Mouse (Mus musculus): ENCODE measurements around the gene Sar1b.
"Not testable (repeated sequence)": the region's sequence is repeated elsewhere in the genome, so short reads cannot be mapped to it uniquely, and the experiment has no call there.

Gene Sar1b

GRCm38 (mm10) chr11:51777478-51777877 is 14.0 kb downstream of the Sar1b start:
- DNase-seq (ENCODE audit: low spot score in 2 of 2), result no peak

- DNase-seq (ENCODE audit: low spot score in 2 of 2), result no peak
Measured at GRCm38 (mm10) chr11:51780773-51781267, 17.3 kb downstream of the Sar1b start.

DNA sequence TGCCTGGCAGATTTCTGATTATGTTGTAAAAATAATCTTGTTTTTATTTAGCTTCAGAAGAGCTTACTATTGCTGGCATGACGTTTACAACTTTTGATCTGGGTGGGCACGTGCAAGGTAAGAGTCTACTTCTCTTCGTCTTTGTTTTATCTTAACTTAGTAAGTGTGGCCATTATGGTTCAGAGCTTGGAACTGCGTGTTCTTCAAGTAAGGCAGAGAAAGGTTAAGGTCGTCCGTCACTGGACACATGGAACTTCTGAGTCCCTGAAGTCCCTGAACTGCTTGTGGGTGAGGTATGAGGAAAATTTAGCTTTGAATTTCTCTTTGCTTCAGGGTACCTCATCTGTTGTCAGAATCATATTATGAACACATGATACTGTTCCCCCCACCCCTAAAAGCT is 19.2 kb downstream of the Sar1b start:
- DNase-seq (ENCODE audit: low spot score in 2 of 2), result no peak

DNA sequence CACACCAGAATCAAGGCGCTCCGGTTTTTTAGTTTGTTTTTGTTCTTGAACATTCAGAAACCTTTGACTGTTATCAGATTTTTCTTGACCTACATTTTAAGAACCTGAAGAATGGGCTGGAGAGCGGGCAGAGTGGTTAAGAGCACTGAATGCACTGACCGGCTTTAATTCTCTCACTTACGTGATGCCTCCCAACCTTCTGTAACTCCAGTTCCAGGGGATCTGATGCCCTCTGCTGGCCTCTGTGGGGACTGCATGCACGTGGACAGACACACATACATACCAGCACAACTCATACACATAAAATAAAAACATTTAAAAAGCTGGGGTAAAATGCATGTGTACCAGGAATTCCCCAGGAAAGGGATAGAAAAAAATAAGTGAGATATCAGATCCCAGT is 22.4 kb downstream of the Sar1b start:
- no peak for DNase-seq (ENCODE audit: low spot score in 2 of 2)

DNA sequence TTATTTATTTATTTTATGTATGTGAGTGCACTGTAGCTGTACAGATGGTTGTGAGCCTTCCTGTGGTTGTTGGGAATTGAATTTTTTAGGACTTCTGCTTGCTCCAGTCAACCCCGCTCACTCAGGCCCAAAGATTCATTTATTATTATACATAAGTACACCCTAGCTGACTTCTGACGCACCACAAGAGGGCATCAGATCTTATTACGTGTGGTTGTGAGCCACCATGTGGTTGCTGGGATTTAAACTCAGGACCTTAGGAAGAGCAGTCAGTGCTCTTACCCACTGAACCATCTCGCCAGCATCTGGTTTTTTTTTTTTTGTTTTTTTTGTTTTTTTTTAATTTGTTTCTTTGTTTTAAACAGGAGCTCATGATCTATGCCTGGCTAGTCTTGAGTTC is 26.2 kb downstream of the Sar1b start:
- not testable (repeated sequence) for DNase-seq (ENCODE audit: low spot score in 2 of 2)

GRCm38 (mm10) chr11:51790662-51791061 is 27.2 kb downstream of the Sar1b start:
- DNase-seq (ENCODE audit: low spot score in 2 of 2), result no peak

GRCm38 (mm10) chr11:51796272-51796671 is 32.8 kb downstream of the Sar1b start:
- DNase-seq (ENCODE audit: low spot score in 2 of 2), result no peak

- DNase-seq (ENCODE audit: low spot score in 2 of 2), result peak; percentile 21 to 40
Measured at GRCm38 (mm10) chr11:51800634-51801325, 37.3 kb downstream of the Sar1b start.

- DNase-seq (ENCODE audit: low spot score in 2 of 2), result peak in 1 of 2 experiments; percentile 48
Measured at GRCm38 (mm10) chr11:51805221-51805981, 41.9 kb downstream of the Sar1b start.

- DNase-seq (ENCODE audit: low spot score in 2 of 2), result no peak
Measured at GRCm38 (mm10) chr11:51807108-51807879, 43.8 kb downstream of the Sar1b start.

DNA sequence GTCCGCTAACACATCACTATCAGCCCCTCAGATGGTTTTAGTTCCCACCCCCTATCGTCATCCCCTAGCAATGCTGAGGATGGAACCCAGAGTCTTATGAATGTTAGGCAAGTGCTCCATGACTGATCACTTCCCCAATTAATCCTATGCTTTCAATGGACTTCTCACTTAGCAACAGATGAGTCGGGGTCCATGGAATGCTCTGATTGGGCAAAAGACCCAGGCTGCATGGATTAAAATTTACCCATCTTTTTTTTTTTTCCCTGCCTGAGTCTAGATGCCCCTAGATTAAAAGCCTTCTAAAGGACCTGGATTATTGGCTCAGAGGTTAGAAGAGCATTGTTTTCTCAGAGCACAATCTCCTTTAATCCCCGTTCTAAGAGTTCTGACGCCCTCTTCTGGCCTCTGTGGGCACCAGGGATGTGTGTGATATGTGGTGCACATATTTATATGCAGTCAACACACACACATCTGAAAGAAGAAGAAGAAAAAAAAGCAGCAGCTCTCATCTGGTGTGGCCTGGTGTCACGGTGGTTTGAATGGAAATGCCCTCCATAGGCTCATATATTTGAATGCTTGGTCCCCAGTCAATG is 46.2 kb downstream of the Sar1b start:
- peak in 1 of 2 experiments; percentile 48 for DNase-seq (ENCODE audit: low spot score in 2 of 2)

- DNase-seq (ENCODE audit: low spot score in 2 of 2), result no peak
Measured at GRCm38 (mm10) chr11:51811230-51811629, 47.7 kb downstream of the Sar1b start.

DNA sequence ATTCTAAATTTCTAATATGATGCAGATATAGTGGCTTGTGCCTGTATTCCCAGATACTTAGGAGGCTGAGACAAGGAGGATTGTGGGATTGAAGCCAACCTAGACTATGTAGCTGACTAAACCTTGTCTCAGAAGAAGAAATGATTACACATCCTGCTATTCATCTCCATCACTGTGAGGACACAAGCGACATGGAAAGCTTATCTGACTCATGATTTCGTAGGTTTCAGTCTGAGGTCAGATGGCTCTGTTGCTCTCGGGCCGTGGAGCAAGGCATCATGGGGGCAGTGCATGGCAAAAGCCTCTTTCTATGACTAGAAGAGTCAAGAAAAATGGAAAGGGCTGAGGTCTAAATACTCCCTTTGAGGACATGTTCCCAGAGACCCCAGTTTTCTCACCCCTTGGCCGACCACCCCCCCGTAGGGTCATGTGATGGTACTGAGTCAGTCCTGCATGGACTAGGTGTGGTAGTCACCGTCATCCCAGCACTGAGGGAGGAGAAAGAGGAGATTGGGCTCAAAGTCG is 48.6 kb downstream of the Sar1b start:
- DNase-seq (ENCODE audit: low spot score in 2 of 2), result no peak

DNA sequence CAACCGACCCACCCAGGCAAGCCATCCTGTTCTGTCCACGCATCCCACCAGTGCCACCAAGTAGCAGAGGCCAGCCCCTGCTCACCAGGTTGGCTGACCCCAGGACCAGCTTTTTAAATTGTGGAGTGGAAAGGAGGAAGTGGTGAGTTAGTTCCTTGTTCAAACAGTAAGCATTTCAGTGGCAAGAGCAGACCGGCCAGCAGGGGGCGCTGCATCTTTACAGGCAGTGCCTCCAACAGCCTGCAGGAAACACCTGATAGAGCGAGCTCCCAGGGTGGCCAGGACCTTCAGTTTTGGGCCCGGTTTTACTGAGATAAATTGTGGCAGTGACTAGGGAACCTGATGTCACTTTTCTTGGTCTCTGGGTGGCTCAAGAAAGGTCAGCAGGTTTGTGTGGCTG is 54.3 kb downstream of the Sar1b start:
- peak; percentile 77 to 87 for DNase-seq (ENCODE audit: low spot score in 2 of 2)

DNA sequence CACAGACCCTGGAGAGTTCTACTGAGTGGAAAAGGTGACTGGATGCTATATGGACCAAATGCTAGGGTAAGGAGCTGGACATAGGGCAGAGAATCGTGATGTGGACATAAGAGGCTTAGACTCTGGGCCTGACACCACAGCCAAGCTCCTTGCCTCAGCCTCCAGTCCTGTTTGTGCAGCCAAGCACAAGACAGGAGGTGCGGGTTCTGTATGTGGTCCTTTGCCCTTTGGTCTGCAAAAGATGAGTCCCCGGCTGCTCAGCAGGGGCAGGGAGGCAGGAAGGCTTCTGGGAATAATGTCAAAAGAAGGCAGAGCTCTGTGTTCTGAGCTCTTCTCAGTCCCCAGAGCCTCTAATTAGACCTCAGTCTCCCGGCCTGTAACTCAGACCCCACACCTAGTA is 55.4 kb downstream of the Sar1b start:
- DNase-seq (ENCODE audit: low spot score in 2 of 2), result no peak

GRCm38 (mm10) chr11:51819964-51820363 is 56.5 kb downstream of the Sar1b start:
- no peak for DNase-seq (ENCODE audit: low spot score in 2 of 2)

- peak; percentile 50 to 62 for DNase-seq (ENCODE audit: low spot score in 2 of 2)
Measured at GRCm38 (mm10) chr11:51820861-51821260, 57.4 kb downstream of the Sar1b start.

- DNase-seq (ENCODE audit: low spot score in 2 of 2), result no peak
Measured at GRCm38 (mm10) chr11:51822736-51823135, 59.2 kb downstream of the Sar1b start.

DNA sequence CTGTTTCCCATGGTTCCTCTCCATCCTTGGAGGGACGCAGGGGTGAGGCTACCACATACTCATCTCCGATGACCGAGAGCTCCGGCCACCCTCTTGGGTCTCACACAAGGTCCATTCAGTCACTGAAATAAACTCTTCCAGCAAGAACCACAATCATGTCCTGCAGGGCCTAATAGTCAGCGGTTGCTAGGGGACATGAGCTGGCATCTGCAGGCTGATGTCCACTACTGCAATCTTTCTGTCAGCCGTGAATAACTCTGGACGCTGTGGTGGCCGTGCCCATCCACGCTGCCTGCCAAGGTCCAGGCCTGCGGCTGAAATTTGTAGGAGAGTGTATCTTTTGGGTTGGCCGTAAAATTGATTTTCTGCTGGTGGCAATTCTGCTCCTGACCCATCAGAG is 59.8 kb downstream of the Sar1b start:
- DNase-seq (ENCODE audit: low spot score in 2 of 2), result no peak

GRCm38 (mm10) chr11:51823963-51824753 is 60.7 kb downstream of the Sar1b start:
- DNase-seq (ENCODE audit: low spot score in 2 of 2), result no peak
